Mouse (Mus musculus) small intestine, adult 2 months (tissue): ENCODE measurements at regions not wholly inside any gene's neighbourhood (a gene's known extent, or its start where the extent isn't known, plus 50 kb on each side); places are given as distances from the start of the nearest gene placed in this dataset.
A peak's percentile ranks its signal among the peaks of the same experiment; 100 is the strongest.

Experiments
- H3K27ac ChIP-seq: fragments of 200-500 bp; 2 replicates; pipeline ENCODE4 v1.5.1; 2012; ENCODE audit warnings: low read depth, low read length, control low read depth, inconsistent platforms; ENCODE audit not compliant: insufficient read depth
- H3K27me3 ChIP-seq: fragments of 200-500 bp; 2 replicates; pipeline ENCODE4 v1.6.1; 2012; ENCODE audit warnings: mild to moderate bottlenecking, moderate library complexity, low read length, inconsistent platforms; ENCODE audit not compliant: control insufficient read depth, insufficient read depth
- H3K36me3 ChIP-seq: fragments of 200-500 bp; 2 replicates; pipeline ENCODE4 v1.6.1; 2012; ENCODE audit warnings: mild to moderate bottlenecking, low read length, control low read depth, inconsistent platforms; ENCODE audit not compliant: control insufficient read depth, insufficient read depth
- H3K4me1 ChIP-seq: fragments of 200-500 bp; 2 replicates; pipeline ENCODE4 v1.6.1; 2012; ENCODE audit warnings: low read length, inconsistent platforms, mixed read lengths; ENCODE audit not compliant: control insufficient read depth, insufficient read depth, insufficient read length
- H3K4me3 ChIP-seq: fragments of 200-500 bp; 2 replicates; pipeline ENCODE4 v1.5.1; 2012; ENCODE audit warnings: low read depth, mild to moderate bottlenecking, control low read depth, inconsistent platforms, low read length, moderate library complexity
- CTCF ChIP-seq: fragments of 200-500 bp; IDR thresholded peaks from 2 replicates; pipeline ENCODE4 v1.5.1; 2012; ENCODE audit warnings: low read depth, mild to moderate bottlenecking, control low read depth, inconsistent platforms, low read length, moderate library complexity, mixed read lengths; ENCODE audit not compliant: insufficient replicate concordance, insufficient read length; ENCODE audit errors: extremely low read depth
- POLR2A ChIP-seq: fragments of 200-500 bp; IDR thresholded peaks from 2 replicates; pipeline ENCODE4 v1.6.1; 2012; ENCODE audit warnings: low read depth, mild to moderate bottlenecking, control low read depth, inconsistent platforms, low read length, moderate library complexity
- WGBS: fragments of 180-500 bp; shearing (Covaris S2); methylation state at CpG from one replicate; pipeline ENCODE4 v1.1.7; 2018; 5-methylcytosine and 5-hydroxymethylcytosine counted together

DNA sequence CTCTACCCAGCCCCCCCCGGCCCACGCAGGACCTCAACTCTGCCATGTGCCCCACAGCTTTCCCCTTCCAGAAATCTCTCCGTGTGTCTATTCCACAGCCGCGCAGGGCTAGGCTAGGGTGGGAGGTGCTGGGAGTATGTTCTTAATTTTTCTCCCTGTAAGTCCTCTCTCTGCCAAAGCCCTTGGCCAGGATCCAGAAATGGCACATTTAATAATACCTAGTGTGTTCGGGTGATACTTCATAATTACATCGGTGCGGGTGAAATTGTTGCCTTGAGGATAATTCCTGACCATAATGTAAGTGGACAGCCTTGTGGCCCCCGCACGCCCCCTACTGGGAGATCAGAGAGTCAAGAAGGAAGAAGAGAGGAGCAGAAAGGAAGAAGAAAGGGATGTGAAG lies 1093.5 kb downstream of the Mrps31 start:
- 51% methylated on average over 10 of the region's 10 CpGs for WGBS
- Histone ChIP-seq H3K27ac (no peak overlapping the region), H3K27me3 (no peaks in the 10 kb centered on the region), H3K4me3 (no peak overlapping the region), H3K36me3 (no peaks in the 10 kb centered on the region), H3K4me1 (no peaks in the 10 kb centered on the region)
- TF ChIP-seq CTCF, result peak; percentile 26; the same call in 1 of the 2 replicates
- no peak for TF ChIP-seq POLR2A

DNA sequence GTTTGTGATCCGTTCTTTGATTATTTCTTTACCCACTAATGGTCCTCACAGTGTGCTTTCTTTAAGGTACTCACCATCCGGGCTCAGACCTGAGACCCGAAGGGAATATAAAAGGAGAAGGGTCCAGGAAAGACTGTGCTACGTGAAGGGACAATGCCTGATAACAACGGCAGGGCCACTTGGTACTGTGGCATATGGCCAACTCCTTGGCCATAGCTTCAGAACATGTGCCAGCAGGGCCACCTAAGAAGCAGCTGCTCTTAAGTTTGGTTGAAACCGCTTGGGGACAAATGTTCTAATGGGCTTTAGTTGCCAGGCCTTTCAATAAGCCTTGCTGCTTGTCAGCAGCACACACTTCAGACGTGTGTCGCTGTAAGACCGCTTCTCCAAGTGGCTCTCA lies 1094.1 kb downstream of the Mrps31 start:
- H3K27ac ChIP-seq, result no peak overlapping the region
- no peaks in the 10 kb centered on the region for H3K36me3 ChIP-seq
- H3K4me3 ChIP-seq, result no peak overlapping the region
- H3K27me3 ChIP-seq, result no peaks in the 10 kb centered on the region
- TF ChIP-seq POLR2A, result no peak
- no peaks in the 10 kb centered on the region for H3K4me1 ChIP-seq
- 82% methylated on average over 9 of the region's 9 CpGs for WGBS

DNA sequence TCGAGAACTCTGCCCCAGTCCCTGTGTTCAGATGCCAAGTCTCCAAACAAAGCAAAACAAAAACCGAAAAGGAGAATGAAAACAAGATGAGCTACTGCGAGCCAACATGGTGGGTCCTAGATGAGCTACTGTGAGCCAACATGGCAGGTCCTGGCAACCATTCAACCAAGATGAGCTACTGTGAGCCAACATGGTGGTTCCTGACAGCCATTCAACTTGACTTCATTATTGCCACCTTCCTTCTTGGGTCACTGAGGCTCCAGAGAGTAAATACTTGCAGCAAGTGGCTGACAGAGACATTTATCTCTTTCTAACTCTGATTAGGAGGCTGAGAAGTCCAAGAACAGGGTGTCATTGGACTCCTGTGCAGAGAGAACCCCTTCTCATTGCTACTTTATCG lies 1094.8 kb downstream of the Mrps31 start:
- WGBS, result 85% methylated on average over 4 of the region's 4 CpGs
- no peak overlapping the region for H3K4me3 ChIP-seq
- no peak for TF ChIP-seq POLR2A
- TF ChIP-seq CTCF, result no peak
- H3K4me1 ChIP-seq, result no peaks in the 10 kb centered on the region
- H3K36me3 ChIP-seq, result no peaks in the 10 kb centered on the region
- H3K27ac ChIP-seq, result no peak overlapping the region
- no peaks in the 10 kb centered on the region for H3K27me3 ChIP-seq

DNA sequence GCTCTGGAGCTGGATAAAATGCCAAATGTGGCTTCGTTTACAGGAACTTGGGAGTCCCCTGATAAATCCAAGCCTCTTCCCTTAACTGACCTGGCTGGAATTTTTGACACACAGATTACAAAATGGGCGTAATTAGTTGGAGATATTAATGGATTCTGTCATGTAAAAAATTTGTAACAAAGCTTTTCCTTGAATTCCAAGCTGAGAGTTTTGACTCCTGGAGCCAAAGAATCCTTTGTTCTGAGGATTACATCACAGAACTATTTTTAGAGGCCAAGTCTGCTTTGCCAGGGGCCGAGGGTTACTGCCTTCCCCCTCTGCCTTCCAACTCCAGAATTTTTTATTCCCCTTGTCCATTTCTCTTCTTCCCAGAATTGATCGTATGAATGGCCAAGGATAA lies 1096.5 kb downstream of the Mrps31 start:
- Histone ChIP-seq H3K4me3 (no peak overlapping the region), H3K27me3 (no peaks in the 10 kb centered on the region), H3K27ac (no peak overlapping the region), H3K4me1 (no peaks in the 10 kb centered on the region), H3K36me3 (no peaks in the 10 kb centered on the region)
- no peak for TF ChIP-seq POLR2A
- TF ChIP-seq CTCF, result no peak
- WGBS, result 53% methylated on average over 4 of the region's 4 CpGs

DNA sequence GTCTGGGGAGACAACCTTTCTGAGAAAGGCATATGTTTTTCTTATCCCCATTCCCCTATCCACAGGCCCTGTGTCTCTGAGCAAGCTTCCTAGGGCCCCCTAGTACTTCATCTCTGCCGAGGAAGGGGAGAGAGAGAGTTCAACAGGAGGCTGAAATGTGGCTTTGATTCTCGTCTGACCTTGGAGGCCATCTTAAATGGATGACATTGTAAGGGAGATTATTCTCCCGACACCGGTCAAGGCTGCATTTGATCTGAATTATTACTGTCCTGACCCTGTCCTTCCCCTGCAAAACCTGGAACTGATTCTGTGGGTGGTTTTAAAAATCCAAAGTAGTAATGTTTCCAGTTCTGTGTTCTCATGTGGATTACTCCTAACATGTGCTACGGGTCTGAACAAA lies 1098.9 kb downstream of the Mrps31 start:
- Histone ChIP-seq H3K27me3 (no peaks in the 10 kb centered on the region), H3K36me3 (no peaks in the 10 kb centered on the region), H3K27ac (no peak overlapping the region), H3K4me1 (no peaks in the 10 kb centered on the region), H3K4me3 (no peak overlapping the region)
- 75% methylated on average over 5 of the region's 5 CpGs for WGBS
- TF ChIP-seq CTCF (no peak), POLR2A (no peak)

DNA sequence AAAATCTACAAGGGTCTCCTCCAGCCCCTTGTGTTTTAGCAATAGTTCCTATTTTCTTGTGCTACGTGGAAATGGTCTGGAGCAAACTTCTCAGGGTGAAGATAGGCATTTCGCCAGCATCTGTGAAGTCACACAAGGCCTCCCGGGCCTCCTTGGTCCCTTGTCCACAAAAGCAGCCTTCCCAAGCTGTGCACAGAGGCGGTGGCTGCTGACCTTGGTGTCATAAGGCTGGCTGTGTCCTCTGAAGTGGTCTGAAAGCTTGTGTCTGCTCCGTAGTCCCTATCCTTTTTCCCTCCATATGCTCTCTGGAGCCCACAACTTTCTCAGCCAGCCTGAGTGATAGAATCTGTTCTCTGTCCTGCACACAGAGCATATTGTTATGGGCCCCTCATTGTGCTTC lies 1099.4 kb downstream of the Mrps31 start:
- no peaks in the 10 kb centered on the region for H3K4me1 ChIP-seq
- H3K27me3 ChIP-seq, result no peaks in the 10 kb centered on the region
- no peak overlapping the region for H3K27ac ChIP-seq
- 62% methylated on average over 5 of the region's 5 CpGs for WGBS
- H3K4me3 ChIP-seq, result no peak overlapping the region
- H3K36me3 ChIP-seq, result no peaks in the 10 kb centered on the region
- no peak for TF ChIP-seq CTCF
- TF ChIP-seq POLR2A, result no peak

DNA sequence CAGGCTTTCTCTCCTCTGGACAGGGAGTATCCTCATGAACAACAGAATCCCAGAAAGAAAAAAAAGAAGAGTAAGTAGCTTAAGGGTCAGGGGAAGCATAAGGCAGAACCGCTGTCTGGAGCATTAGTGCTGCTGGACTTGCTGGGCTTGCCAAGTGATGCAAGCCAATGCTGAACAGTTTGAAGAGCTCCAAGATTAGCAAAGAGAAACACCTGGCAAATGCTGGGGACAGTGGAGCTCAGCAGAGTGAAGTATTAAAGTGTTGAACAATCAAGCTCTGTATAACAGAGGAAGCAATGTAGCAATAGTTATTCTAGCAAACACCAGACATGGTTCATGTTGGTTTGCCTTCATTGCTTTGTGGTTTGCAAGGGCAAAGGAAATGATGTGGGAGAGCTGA lies 1100.1 kb downstream of the Mrps31 start:
- H3K4me3 ChIP-seq, result no peak overlapping the region
- H3K27ac ChIP-seq, result peak overlapping the region; percentile 10; the same call in 1 of the 2 replicates
- no peaks in the 10 kb centered on the region for H3K4me1 ChIP-seq
- TF ChIP-seq CTCF (no peak), POLR2A (no peak)
- WGBS, result 71% methylated on average over 1 of the region's 1 CpGs
- H3K36me3 ChIP-seq, result no peaks in the 10 kb centered on the region
- no peaks in the 10 kb centered on the region for H3K27me3 ChIP-seq

DNA sequence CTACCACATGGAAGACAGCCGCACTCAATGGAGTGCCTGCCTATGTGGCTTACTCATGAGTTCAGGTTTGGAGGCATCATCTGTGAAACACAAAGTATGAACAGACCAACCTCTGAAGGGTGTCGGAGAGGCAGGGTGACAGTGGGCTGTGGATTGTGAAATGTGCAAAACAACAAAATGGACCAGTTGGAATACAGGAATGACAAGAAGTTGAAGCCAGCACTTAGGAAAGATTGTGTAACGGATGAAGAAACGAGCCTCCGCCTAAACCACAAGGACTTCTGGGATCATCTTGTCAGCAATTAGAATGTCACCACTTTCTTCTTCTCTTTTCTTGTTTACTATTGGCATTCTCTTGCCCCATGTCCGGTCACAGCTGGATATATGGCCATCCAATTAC lies 1100.6 kb downstream of the Mrps31 start:
- Histone ChIP-seq H3K4me1 (no peaks in the 10 kb centered on the region), H3K27me3 (no peaks in the 10 kb centered on the region), H3K36me3 (no peaks in the 10 kb centered on the region), H3K4me3 (no peak overlapping the region), H3K27ac (peak overlapping the region; percentile 10; the same call in 1 of the 2 replicates)
- WGBS, result 85% methylated on average over 6 of the region's 6 CpGs
- TF ChIP-seq CTCF, result no peak
- TF ChIP-seq POLR2A, result no peak
